Mouse (Mus musculus) cerebellum, postnatal 25 days (tissue): Measurements from ENCODE around the gene Rps5.
"Not testable (repeated sequence)": the region's sequence is repeated elsewhere in the genome, so short reads cannot be mapped to it uniquely, and the experiment has no call there.

Experiments used
- DNase-seq, 2 experiments: peaks; one replicate each; pipeline ENCODE4 v3.0.0; 2021; ENCODE audit warnings: mixed read lengths in 2 of 2

The Rps5 gene

DNA sequence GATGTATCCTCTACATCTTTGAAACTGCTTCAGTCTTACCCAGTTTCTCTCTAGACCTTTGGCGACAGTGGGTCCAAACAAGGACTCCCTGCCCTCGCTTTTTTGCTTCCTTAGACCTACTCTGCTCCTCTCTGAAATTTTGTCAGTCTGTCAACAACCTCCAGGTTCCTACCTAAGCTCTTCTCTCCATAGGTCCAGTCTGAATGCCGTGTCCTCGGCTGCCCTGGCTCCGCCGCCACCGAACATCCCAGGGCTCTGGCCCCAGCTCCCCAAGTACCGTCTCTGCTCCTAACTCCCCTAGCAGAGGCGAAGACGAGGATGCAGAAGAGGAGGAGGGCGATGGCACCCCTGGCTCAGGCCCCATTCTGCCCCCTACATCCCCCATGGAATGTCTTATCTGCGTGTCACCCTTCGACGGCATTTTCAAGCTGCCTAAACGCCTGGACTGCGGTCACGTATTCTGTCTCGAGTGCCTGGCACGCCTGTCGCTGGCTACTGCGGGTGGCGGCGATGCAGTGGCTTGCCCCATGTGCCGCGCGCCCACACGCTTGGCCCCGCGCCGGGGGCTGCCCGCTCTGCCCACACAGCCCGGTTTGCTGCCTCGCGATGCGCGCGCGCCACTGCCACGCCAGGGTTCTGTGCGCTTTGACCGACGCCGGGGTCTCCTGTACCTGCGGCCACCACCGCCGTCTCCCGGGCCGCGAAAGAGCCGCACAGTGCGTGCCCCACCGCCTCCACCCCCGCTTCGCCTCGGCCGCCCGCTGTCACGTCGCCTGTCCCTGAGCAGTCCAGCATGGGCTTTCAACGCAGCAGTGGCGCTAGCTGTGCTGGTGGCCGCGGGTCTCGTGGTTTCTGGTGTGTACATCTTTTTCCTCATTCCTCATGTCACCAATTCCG lies 5.9 kb downstream of the Rps5 start:
- DNase-seq: peak; percentile 82 to 87

DNA sequence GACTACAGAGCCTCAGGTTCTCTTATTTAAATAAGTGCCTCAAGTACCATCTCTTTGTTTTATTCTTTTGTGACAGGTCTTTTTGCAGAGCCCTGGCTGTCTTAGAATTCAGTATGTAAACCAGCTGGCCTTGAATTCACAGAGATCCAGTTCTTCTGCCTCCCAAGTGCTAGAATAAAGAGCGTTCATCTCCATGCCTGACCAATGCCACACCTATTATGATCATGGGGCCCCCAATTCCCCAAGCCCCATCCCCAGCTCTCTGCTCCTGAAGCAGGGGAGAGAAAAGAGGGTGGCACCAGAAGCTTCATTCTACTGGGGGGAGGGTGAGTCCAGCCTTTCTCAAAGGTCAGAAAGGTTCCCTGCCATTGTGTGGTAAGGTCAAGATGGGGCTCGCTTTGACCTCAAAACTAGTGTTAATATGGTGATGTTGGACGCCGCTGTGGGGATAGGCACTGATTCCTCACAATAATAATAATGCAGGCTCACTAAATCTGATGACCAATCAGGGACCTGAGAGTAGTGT lies 11.6 kb downstream of the Rps5 start:
- no peak for DNase-seq

DNA sequence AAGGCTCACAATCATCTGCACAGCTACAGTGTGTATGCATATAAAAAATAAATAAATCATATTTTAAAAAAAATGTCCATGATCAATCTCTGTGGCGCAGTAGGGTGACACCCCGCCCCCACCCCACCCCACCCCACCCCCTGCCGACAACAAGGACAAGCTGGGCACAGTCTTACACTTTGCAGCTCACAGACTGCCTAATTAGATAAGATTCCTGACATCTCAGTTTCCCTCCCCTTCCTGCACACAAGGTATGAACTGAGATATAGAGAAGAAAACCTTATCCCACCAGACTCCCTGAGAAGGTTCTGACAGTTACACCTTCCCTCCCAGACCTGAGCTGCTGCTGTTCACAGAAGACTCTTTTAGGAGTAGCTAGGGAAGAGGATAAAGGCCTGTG lies 12.7 kb downstream of the Rps5 start:
- no peak for DNase-seq

DNA sequence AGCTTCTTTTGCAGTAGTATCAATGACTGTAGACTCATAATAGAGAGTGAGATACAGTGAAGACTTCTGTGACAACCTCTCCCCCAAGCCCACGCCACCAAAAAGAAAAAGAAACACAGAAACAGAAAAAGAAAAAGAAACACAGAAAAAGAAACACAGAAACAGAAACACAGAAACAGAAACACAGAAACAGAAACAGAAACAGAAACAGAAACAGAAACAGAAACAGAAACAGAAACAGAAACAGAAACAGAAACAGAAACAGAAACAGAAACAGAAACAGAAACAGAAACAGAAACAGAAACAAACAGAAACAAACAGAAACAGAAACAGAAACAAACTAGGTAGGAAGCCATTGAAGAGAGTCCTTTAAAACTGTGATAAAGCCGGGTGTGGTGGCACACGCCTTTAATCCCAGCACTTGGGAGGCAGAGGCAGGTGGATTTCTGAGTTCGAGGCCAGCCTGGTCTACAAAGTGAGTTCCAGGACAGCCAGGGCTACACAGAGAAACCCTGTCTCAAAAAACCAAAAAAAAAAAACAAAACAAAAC lies 15.2 kb downstream of the Rps5 start:
- not testable (repeated sequence) for DNase-seq

DNA sequence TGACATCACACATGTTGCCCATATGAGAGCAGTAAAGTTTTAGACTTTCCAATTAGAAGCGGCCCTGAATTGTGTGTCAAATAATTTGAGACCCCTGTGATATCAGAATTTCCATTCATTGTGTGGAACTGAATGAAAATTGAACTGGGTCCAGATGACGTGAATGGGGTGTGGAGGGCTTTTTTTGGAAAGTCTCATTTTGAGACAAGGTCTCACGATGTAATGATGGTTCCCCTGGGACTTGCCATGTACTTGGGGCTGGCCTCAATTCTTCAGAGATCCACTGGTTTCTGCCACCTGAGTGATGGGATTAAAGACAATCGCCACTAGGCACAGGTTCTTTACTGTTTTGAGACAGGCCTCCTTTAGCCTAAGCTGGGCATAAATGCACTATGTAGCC lies 18.5 kb downstream of the Rps5 start:
- DNase-seq: no peak

DNA sequence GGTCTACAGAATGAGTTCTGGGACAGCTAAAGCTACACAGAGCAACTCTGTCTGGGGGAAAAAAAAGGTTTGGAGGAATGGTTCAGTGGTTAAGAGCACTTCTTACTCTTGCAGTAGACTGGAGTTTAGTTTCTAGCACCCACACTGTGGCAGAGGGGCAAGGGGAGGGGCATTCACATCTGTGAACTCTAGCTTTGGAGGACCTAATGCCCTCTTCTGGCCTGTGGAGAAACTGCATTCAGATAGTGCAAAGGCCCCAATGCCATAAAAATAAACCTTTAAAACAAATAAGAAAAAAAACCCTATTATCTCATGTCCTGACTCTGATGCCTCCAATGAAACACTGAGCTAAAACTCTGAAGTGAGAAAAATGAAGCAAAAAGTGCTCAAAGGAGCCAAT lies 21.4 kb downstream of the Rps5 start:
- no peak for DNase-seq

DNA sequence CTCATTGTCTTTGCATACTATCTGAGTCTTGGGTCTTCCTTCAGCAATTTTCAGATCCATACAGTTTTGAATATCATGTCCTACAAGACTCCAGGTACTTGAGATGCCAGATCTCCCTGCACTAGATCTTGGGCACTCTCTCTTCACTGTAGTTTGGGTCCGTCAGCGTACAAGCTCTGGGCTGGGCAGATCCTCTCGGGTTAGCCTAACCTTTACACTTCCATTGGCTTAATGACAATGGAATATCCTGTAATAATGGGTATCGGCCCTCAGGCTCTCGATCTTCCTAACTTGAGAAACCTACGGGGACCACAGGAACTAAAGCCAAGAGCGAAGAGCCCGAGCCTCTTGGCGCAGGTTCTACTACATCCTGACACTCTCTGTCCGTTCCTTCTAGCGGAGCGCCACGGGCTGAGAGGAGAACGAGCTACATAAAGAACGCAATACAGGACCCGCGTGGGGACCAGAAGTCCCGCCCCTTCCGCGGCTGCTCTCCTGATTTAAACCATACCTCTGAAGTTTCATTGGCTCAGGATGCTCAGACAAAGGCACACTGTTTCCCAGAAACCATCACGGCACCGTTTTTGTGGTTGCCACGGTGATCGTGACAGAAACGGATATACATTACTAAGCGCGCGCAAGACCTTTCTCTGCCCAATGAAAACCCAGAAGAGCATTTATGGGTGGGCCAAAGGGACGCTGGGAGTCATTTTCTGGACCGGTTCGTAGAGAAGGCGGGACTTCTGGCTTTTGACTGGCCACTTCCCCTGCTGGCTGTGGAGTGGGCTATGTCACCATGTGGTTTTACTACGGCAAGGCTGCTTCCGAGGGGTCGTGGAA lies 27.2 kb downstream of the Rps5 start:
- DNase-seq: peak; percentile 91 to 93

DNA sequence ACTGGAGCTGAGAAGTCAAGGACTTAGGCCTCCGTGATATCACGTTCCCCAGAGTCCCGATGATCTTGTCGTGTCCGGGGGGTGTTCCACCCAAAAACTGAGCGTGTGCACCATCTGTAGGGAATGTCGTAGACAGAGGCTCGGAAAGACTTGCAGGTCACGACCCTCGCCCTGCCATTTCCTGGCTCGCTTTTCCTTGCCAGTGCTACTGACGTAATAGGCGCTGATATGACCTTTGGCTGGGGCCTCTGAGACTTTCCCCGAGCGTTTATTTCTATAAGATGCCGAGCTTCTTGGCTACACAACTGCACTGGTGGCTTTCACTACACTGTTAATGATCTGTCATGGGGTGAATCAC lies 27.8 kb downstream of the Rps5 start:
- no peak for DNase-seq

DNA sequence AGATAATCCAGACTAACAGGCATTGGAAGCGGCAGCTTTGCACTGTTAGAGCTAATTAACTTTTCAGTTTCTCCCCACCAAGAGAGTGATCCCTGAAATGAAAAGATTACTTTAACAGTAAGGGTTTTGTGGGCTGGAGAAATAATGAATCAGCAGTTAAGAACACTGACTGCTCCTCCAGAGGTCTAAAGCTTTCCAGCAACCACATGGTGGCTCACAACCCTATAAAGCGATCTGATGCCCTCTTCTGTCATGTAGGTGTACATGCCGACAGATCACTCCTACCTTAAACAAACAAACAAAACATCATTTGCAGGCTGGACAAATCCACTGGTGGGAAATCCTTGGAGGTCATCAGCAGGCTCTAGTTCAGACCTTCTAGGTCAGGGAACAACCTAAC lies 32.8 kb downstream of the Rps5 start:
- DNase-seq: no peak

DNA sequence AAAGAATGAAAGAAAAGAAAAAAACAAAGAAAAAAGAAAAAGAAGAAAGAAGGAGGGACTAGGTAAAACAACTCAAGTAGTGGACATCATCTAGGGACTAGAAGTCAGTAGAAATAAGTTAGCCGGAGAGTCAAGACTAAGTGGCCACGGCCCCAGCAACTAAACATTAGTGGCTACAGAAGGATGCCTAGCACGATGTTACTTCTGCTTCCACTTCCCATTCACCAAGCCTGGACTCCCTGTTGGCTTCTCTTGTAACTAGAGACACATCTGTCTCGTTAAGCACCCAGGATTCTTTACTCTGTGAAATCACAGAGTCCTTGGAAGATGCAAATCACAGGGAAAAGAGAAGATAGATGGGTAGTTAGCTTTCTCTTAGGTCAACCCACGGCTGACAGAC lies 35.4 kb downstream of the Rps5 start:
- no peak for DNase-seq

DNA sequence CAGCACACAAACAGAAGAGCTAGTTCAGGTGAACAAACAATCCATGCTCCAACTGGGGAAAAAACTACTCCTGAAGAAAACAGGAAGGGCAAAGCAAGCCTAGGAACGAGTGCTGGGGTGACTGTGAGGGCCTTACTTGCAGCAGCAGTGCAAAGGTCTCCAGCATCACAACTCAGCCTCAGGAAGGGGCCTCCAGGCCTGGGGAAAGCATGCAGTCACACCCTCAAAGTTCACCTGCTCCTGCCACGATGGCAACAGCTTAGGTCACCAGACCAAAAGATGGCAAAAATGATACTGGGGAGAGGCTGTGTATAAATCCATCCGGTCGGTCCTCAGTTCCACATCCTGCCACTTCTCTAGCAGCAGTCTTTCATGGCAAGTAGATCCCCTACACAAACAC lies 36.9 kb downstream of the Rps5 start:
- no peak for DNase-seq

DNA sequence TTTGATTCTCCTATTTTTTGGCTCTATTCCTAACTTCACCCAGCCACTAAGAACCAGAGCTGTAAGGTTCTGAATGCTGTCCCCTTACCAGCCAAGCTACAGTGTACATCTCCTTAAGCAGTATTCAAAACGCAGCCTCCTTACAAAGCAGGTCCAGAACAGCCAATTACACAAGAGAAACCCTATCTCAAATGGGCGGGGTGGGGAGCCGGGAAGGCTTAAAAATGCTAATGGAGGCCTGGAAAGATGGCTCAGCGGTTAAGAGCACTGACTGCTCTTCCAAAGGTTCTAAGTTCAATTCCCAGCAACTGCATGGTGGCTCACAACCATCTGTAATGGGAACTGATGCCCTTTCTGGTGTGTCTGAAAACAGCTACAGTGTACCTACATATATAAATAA lies 37.6 kb downstream of the Rps5 start:
- DNase-seq: no peak

DNA sequence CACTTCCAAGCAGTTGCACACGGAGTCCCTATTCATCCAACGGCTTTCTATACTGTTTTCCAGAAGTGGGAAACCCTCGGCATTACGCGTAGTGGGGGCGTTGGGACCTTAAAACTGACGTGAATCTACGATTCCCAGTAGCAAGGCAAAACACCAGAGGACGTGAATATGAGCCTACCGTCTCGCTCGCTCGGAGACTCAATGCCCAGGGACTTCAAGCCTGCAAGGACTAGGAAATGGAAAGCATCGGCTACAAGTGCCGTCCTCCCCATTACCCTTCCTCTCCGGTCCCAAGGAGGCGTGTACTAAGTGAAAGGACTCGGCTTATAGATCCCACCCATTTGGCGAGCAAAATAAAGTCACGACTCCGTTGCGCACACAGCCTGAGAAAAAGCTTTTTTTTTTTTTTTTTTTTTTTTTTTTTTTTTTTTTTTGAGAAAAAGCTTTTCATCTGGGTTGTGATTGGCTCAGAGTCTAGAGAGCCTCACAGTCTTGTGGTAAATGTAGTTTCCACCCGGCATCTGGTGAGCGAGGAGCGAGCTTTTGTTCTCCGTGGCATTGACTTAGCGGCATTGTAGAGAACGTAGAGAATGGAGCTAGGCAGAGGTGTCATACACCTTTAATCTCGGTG lies 39.5 kb downstream of the Rps5 start:
- peak; percentile 54 to 61 for DNase-seq

DNA sequence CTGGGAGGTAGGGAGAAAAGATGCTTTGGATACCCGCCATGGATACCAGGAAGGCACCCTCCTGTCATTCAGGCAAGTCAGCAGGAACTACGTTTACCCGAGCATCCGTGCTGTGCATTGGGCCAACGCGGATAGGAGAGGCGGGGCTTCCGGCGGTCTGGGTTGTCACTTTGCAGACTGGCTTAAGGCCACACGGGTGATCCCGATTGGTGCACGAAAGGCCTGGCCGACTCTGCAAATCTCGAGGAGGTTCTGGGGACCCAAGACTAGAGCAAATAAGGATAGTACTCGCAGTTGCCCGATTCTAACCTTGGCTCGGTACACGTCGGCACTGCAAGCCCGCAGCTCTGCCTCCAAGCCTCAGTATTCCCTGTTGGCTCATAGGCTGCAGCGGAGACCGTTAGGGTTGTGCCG lies 43.6 kb downstream of the Rps5 start, which contains the start of gene Zfp324:
TSS of gene Zfp324 (plus strand) at position 161 of the 414 bp plus-strand sequence.
- DNase-seq: peak; percentile 91 to 95

DNA sequence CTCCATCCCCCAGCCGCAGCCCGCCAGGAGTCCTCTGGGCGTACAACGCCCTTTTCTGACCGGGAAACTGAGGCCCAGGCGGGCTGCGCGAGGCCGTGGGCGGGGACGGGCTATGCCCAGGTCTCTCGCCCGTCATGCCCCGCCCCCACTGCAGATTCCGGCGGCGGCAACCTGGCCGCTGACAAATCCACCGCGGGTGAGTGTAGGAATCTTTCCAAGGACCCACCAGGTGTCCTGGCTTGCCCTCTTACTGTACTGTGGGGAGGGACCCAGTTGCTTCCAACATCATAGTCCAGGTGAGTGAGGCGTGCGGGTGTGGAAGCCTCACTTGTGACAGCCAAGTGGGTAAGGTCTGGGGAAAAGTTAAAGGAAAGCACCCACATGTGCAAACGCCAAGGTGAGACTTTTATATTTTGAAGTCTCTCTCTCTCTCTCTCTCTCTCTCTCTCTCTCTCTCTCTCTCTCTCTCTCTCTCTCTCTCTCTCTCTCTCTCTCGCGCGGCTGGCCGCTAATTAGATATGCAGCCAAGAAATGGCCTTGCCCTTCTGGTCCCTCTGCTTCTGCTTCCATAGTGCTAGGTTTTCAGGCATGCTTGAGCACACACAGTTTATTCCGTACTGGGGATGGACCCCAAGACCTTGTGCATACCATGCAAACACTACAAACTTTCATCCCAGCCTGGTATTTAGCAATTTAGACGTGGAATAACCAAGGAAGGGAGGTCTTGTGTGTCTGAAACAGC lies 44.2 kb downstream of the Rps5 start:
- DNase-seq: peak; percentile 92 to 96

DNA sequence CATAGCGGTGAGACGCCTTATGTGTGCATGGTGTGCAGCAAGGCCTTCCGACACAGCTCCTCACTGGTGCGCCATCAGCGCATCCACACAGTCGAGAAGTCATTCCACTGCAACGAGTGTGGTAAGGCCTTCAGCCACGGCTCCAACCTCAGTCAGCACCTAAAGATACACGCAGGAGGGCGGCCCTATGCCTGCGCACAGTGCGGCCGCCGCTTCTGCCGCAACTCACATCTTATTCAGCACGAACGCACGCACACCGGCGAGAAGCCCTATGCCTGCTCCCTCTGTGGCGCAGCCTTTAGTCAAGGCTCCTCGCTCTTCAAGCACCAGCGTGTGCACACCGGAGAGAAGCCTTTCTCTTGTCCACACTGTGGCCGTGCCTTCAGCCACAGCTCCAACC lies 48.8 kb downstream of the Rps5 start:
- no peak for DNase-seq
